Mouse (Mus musculus): ENCODE data around the gene B4galt5. TPM values are rescaled to one million over a fixed set of nuclear protein-coding genes. Genes with fewer than 3 reads are reported as not detected.

The B4galt5 gene
- polyA plus RNA-seq, 1 experiment from 2014 or later, result 24.2 TPM

GRCm38 (mm10) chr2:167267531-167268410 is 81.2 kb downstream of the B4galt5 start:
- 0 out of 2 replicates have a peak overlapping the region, but pooled peaks have one; percentile 52 for H3K9ac ChIP-seq (ENCODE audit: low read length)
- H3K27ac ChIP-seq (replicated peaks in 1 of 2; ENCODE audit: control insufficient read depth in 1 of 2, insufficient read depth in 1 of 2, low read depth in 2 of 2, low read length in 2 of 2), result peak overlapping the region; percentile 76 to 78
- 46% methylated on average over 14 of the region's 14 CpGs for WGBS
- no peak overlapping the region for H3K4me3 ChIP-seq (ENCODE audit: control insufficient read depth in 1 of 2, insufficient read depth in 1 of 2, low read depth in 1 of 2, low read length in 2 of 2)
- ATAC-seq (ENCODE audit: insufficient number of reproducible peaks, insufficient read depth, low FRiP score, low read depth), result peak; percentile 25; the same call in 1 of the 2 replicates
- H3K4me1 ChIP-seq (ENCODE audit: control insufficient read depth in 2 of 2, insufficient read depth in 2 of 2, low read length in 2 of 2), result peaks cover 11 to 19% of the 10 kb centered on the region in 2 experiments
- H3K9me3 ChIP-seq (ENCODE audit: control insufficient read depth, low read length), result no peaks in the 10 kb centered on the region
- no peak overlapping the region for H3K4me2 ChIP-seq (ENCODE audit: low read length)
- no peaks in the 10 kb centered on the region for H3K36me3 ChIP-seq (ENCODE audit: control insufficient read depth, insufficient read depth, low read length)
- H3K27me3 ChIP-seq (ENCODE audit: control insufficient read depth, insufficient read depth, low read length), result no peaks in the 10 kb centered on the region

GRCm38 (mm10) chr2:167266231-167266630 is 82.8 kb downstream of the B4galt5 start:
- peaks cover 17 to 19% of the 10 kb centered on the region in 2 experiments for H3K4me1 ChIP-seq (ENCODE audit: control insufficient read depth in 2 of 2, insufficient read depth in 2 of 2, low read length in 2 of 2)
- H3K9me3 ChIP-seq (ENCODE audit: control insufficient read depth, low read length), result no peaks in the 10 kb centered on the region
- H3K4me3 ChIP-seq (ENCODE audit: control insufficient read depth in 1 of 2, insufficient read depth in 1 of 2, low read depth in 1 of 2, low read length in 2 of 2), result no peak overlapping the region
- no peak overlapping the region for H3K9ac ChIP-seq (ENCODE audit: low read length)
- H3K4me2 ChIP-seq (ENCODE audit: low read length), result no peak overlapping the region
- no peak overlapping the region for H3K27ac ChIP-seq (replicated peaks in 1 of 2; ENCODE audit: control insufficient read depth in 1 of 2, insufficient read depth in 1 of 2, low read depth in 2 of 2, low read length in 2 of 2)
- H3K27me3 ChIP-seq (ENCODE audit: control insufficient read depth, insufficient read depth, low read length), result no peaks in the 10 kb centered on the region
- no peak for ATAC-seq (ENCODE audit: insufficient number of reproducible peaks, insufficient read depth, low FRiP score, low read depth)
- WGBS, result 92% methylated on average over 10 of the region's 10 CpGs
- H3K36me3 ChIP-seq (ENCODE audit: control insufficient read depth, insufficient read depth, low read length), result no peaks in the 10 kb centered on the region

GRCm38 (mm10) chr2:167265806-167266205 is 83.2 kb downstream of the B4galt5 start:
- no peak overlapping the region for H3K4me3 ChIP-seq (ENCODE audit: control insufficient read depth in 1 of 2, insufficient read depth in 1 of 2, low read depth in 1 of 2, low read length in 2 of 2)
- H3K4me2 ChIP-seq (ENCODE audit: low read length), result no peak overlapping the region
- H3K27me3 ChIP-seq (ENCODE audit: control insufficient read depth, insufficient read depth, low read length), result no peaks in the 10 kb centered on the region
- ATAC-seq (ENCODE audit: insufficient number of reproducible peaks, insufficient read depth, low FRiP score, low read depth), result no peak
- no peaks in the 10 kb centered on the region for H3K9me3 ChIP-seq (ENCODE audit: control insufficient read depth, low read length)
- 55% methylated on average over 4 of the region's 5 CpGs for WGBS
- no peak overlapping the region for H3K27ac ChIP-seq (replicated peaks in 1 of 2; ENCODE audit: control insufficient read depth in 1 of 2, insufficient read depth in 1 of 2, low read depth in 2 of 2, low read length in 2 of 2)
- H3K4me1 ChIP-seq (ENCODE audit: control insufficient read depth in 2 of 2, insufficient read depth in 2 of 2, low read length in 2 of 2), result peaks cover 19 to 22% of the 10 kb centered on the region in 2 experiments
- H3K36me3 ChIP-seq (ENCODE audit: control insufficient read depth, insufficient read depth, low read length), result no peaks in the 10 kb centered on the region
- no peak overlapping the region for H3K9ac ChIP-seq (ENCODE audit: low read length)

- Histone ChIP-seq H3K9ac (ENCODE audit: low read length) (no peak overlapping the region), H3K27me3 (ENCODE audit: control insufficient read depth, insufficient read depth, low read length) (no peaks in the 10 kb centered on the region), H3K36me3 (ENCODE audit: control insufficient read depth, insufficient read depth, low read length) (no peaks in the 10 kb centered on the region), H3K4me1 (ENCODE audit: control insufficient read depth in 2 of 2, insufficient read depth in 2 of 2, low read length in 2 of 2) (peaks cover 19 to 22% of the 10 kb centered on the region in 2 experiments), H3K4me3 (ENCODE audit: control insufficient read depth in 1 of 2, insufficient read depth in 1 of 2, low read depth in 1 of 2, low read length in 2 of 2) (no peak overlapping the region), H3K27ac (replicated peaks in 1 of 2; ENCODE audit: control insufficient read depth in 1 of 2, insufficient read depth in 1 of 2, low read depth in 2 of 2, low read length in 2 of 2) (no peak overlapping the region), H3K4me2 (ENCODE audit: low read length) (no peak overlapping the region), H3K9me3 (ENCODE audit: control insufficient read depth, low read length) (no peaks in the 10 kb centered on the region)
- WGBS, result 86% methylated on average over 2 of the region's 2 CpGs
- ATAC-seq (ENCODE audit: insufficient number of reproducible peaks, insufficient read depth, low FRiP score, low read depth), result no peak
These were observed 84.0 kb downstream of the B4galt5 start for GRCm38 (mm10) chr2:167265021-167265420.

- H3K27ac ChIP-seq (replicated peaks in 1 of 2; ENCODE audit: control insufficient read depth in 1 of 2, insufficient read depth in 1 of 2, low read depth in 2 of 2, low read length in 2 of 2), result peak overlapping the region in 1 of 2 experiments; percentile 22; a peak in 1 of 4 replicates
- WGBS, result 83% methylated on average over 11 of the region's 11 CpGs
These were observed 85.1 kb downstream of the B4galt5 start for GRCm38 (mm10) chr2:167263931-167264330.

GRCm38 (mm10) chr2:167263040-167263810 is 85.8 kb downstream of the B4galt5 start:
- no peaks in the 10 kb centered on the region for H3K36me3 ChIP-seq (ENCODE audit: control insufficient read depth, insufficient read depth, low read length)
- ATAC-seq (ENCODE audit: insufficient number of reproducible peaks, insufficient read depth, low FRiP score, low read depth), result peak; percentile 15; the same call in 1 of the 2 replicates
- no peak overlapping the region for H3K4me3 ChIP-seq (ENCODE audit: control insufficient read depth in 1 of 2, insufficient read depth in 1 of 2, low read depth in 1 of 2, low read length in 2 of 2)
- WGBS, result 53% methylated on average over 8 of the region's 8 CpGs
- H3K4me2 ChIP-seq (ENCODE audit: low read length), result no peak overlapping the region
- peak overlapping the region in 1 of 2 experiments; percentile 22; a peak in 1 of 4 replicates for H3K27ac ChIP-seq (replicated peaks in 1 of 2; ENCODE audit: control insufficient read depth in 1 of 2, insufficient read depth in 1 of 2, low read depth in 2 of 2, low read length in 2 of 2)
- no peaks in the 10 kb centered on the region for H3K9me3 ChIP-seq (ENCODE audit: control insufficient read depth, low read length)
- H3K4me1 ChIP-seq (ENCODE audit: control insufficient read depth in 2 of 2, insufficient read depth in 2 of 2, low read length in 2 of 2), result peaks cover 15 to 19% of the 10 kb centered on the region in 2 experiments
- H3K27me3 ChIP-seq (ENCODE audit: control insufficient read depth, insufficient read depth, low read length), result no peaks in the 10 kb centered on the region
- no peak overlapping the region for H3K9ac ChIP-seq (ENCODE audit: low read length)

More at GRCm38 (mm10) chr2:167263931-167264330, 85.1 kb downstream of the B4galt5 start:
- no peak for ATAC-seq (ENCODE audit: insufficient number of reproducible peaks, insufficient read depth, low FRiP score, low read depth)
- Histone ChIP-seq H3K27me3 (ENCODE audit: control insufficient read depth, insufficient read depth, low read length) (no peaks in the 10 kb centered on the region), H3K4me2 (ENCODE audit: low read length) (no peak overlapping the region), H3K9ac (ENCODE audit: low read length) (no peak overlapping the region), H3K36me3 (ENCODE audit: control insufficient read depth, insufficient read depth, low read length) (no peaks in the 10 kb centered on the region), H3K4me3 (ENCODE audit: control insufficient read depth in 1 of 2, insufficient read depth in 1 of 2, low read depth in 1 of 2, low read length in 2 of 2) (no peak overlapping the region), H3K9me3 (ENCODE audit: control insufficient read depth, low read length) (no peaks in the 10 kb centered on the region), H3K4me1 (ENCODE audit: control insufficient read depth in 2 of 2, insufficient read depth in 2 of 2, low read length in 2 of 2) (peaks cover 19 to 22% of the 10 kb centered on the region in 2 experiments)

- no peak overlapping the region for H3K9ac ChIP-seq (ENCODE audit: low read length)
- H3K36me3 ChIP-seq (ENCODE audit: control insufficient read depth, insufficient read depth, low read length), result no peaks in the 10 kb centered on the region
- no peak for ATAC-seq (ENCODE audit: insufficient number of reproducible peaks, insufficient read depth, low FRiP score, low read depth)
- peaks cover 8 to 13% of the 10 kb centered on the region in 2 experiments; a peak in 3 of 4 replicates for H3K4me1 ChIP-seq (ENCODE audit: control insufficient read depth in 2 of 2, insufficient read depth in 2 of 2, low read length in 2 of 2)
- no peaks in the 10 kb centered on the region for H3K27me3 ChIP-seq (ENCODE audit: control insufficient read depth, insufficient read depth, low read length)
- H3K27ac ChIP-seq (replicated peaks in 1 of 2; ENCODE audit: control insufficient read depth in 1 of 2, insufficient read depth in 1 of 2, low read depth in 2 of 2, low read length in 2 of 2), result no peak overlapping the region
- WGBS, result 92% methylated on average over 10 of the region's 10 CpGs
- H3K4me3 ChIP-seq (ENCODE audit: control insufficient read depth in 1 of 2, insufficient read depth in 1 of 2, low read depth in 1 of 2, low read length in 2 of 2), result no peak overlapping the region
- no peak overlapping the region for H3K4me2 ChIP-seq (ENCODE audit: low read length)
- H3K9me3 ChIP-seq (ENCODE audit: control insufficient read depth, low read length), result no peaks in the 10 kb centered on the region
These were observed 86.5 kb downstream of the B4galt5 start for GRCm38 (mm10) chr2:167262433-167262832.
